Mouse (Mus musculus) brain, embryonic 14.5 days (tissue): ENCODE data around the gene Spef2.

Experiments used
- CTCF ChIP-seq: fragments of 200-500 bp; IDR thresholded peaks from 2 replicates; pipeline ENCODE4 v1.5.1; 2012; ENCODE audit warnings: inconsistent platforms, mild to moderate bottlenecking, moderate library complexity, borderline replicate concordance; ENCODE audit not compliant: insufficient read depth, insufficient read length; ENCODE audit errors: extremely low read depth
- POLR2A ChIP-seq: fragments of 200-500 bp; IDR thresholded peaks from 2 replicates; pipeline ENCODE4 v1.6.1; 2012; ENCODE audit warnings: mild to moderate bottlenecking, inconsistent platforms, borderline replicate concordance; ENCODE audit not compliant: poor library complexity, insufficient read depth, insufficient read length, severe bottlenecking; ENCODE audit errors: extremely low read depth

GRCm38 (mm10) chr15:9571896-9572295 lies 176.8 kb downstream of the Spef2 start:
- TF ChIP-seq CTCF: no peak
- no peak for TF ChIP-seq POLR2A
